Mouse (Mus musculus): ENCODE results near the gene Abca12. TPM values are rescaled to one million over a fixed set of nuclear protein-coding genes. Genes with fewer than 3 reads are reported as not detected.

The Abca12 gene
- polyA plus RNA-seq, 1 experiment from 2014 or later, result 0.09 TPM

DNA sequence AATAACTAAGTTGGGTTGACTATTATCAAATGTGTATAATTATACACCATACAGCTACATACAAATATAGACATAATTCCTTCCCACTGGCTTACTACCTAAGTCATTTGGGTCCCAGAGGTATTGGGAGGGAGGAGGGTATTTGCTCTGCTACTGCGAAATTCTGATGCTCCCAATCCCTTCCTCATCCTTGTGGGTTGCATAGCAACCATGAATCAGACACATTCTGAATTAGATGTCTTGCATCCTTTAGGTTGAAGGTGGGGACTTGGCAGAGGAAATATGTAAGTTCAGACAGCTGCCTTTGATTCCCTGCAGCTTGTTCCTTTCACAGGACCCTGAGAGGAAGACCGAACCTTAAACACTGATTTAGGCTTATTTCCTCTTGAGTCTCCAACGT is 108.5 kb downstream of the Abca12 start:
- Histone ChIP-seq H3K4me2 (ENCODE audit: low read depth, low read length) (no peak overlapping the region), H3K4me3 (ENCODE audit: low read length) (no peak overlapping the region), H3K9me3 (replicated peaks; ENCODE audit: control insufficient read depth, low read length) (no peaks in the 10 kb centered on the region), H3K27ac (ENCODE audit: low read length) (no peak overlapping the region), H3K4me1 (ENCODE audit: control insufficient read depth, insufficient read depth, low read length) (peaks cover 16% of the 10 kb centered on the region), H3K27me3 (ENCODE audit: control insufficient read depth, insufficient read depth, low read length) (no peaks in the 10 kb centered on the region), H3K9ac (ENCODE audit: low read length) (no peak overlapping the region), H3K36me3 (ENCODE audit: control insufficient read depth, insufficient read depth) (no peaks in the 10 kb centered on the region)
- 49% methylated on average over 3 of the region's 3 CpGs for WGBS
- no peak for ATAC-seq (replicated peaks; ENCODE audit: extremely low read depth, insufficient read depth, low FRiP score)

DNA sequence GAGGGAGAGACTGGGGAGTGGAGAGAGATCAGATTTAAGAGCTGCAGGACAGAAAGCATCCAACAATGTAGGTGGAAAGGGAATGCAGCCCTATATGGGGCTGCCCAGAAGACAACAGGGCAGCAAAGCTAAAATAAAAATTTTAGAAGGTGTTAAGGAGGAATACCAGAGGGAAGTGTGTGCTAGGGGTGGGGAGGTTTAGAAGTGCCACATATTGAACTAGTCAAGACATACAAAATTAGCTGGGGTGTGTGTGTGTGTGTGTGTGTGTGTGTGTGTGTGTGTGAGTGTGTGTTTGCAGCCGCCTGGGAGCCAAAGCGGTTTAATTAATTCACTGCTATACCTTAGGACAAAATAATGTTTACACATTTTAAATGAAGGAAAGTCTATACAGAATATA is 110.1 kb downstream of the Abca12 start:
- Histone ChIP-seq H3K27me3 (ENCODE audit: control insufficient read depth, insufficient read depth, low read length) (no peaks in the 10 kb centered on the region), H3K4me2 (ENCODE audit: low read depth, low read length) (no peak overlapping the region), H3K4me3 (ENCODE audit: low read length) (no peak overlapping the region), H3K4me1 (ENCODE audit: control insufficient read depth, insufficient read depth, low read length) (peaks cover 16% of the 10 kb centered on the region), H3K36me3 (ENCODE audit: control insufficient read depth, insufficient read depth) (no peaks in the 10 kb centered on the region), H3K9me3 (replicated peaks; ENCODE audit: control insufficient read depth, low read length) (no peaks in the 10 kb centered on the region), H3K9ac (ENCODE audit: low read length) (no peak overlapping the region), H3K27ac (ENCODE audit: low read length) (no peak overlapping the region)
- 83% methylated on average over 2 of the region's 2 CpGs for WGBS
- ATAC-seq (replicated peaks; ENCODE audit: extremely low read depth, insufficient read depth, low FRiP score), result no peak

DNA sequence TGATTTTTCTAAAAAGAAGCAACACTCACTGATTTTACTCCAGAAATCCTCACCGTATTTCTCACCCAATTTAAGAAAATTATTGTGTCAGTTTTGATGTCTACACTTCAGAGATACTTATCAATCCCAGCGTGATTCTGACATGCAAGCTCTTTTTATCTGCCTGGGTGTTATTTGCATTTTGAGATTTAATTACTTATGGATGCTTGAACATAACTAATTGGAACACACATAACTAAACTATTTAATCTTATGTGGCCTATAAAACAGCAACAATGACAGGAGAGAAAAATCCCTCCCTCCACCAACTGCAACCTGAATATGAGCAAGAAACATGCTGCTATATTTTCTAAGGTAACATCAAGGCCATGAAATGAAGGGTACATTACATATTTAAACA is 117.7 kb downstream of the Abca12 start:
- no peak overlapping the region for H3K4me2 ChIP-seq (ENCODE audit: low read depth, low read length)
- no peaks in the 10 kb centered on the region for H3K36me3 ChIP-seq (ENCODE audit: control insufficient read depth, insufficient read depth)
- 58% methylated on average over 2 of the region's 2 CpGs for WGBS
- no peaks in the 10 kb centered on the region for H3K9me3 ChIP-seq (replicated peaks; ENCODE audit: control insufficient read depth, low read length)
- no peak for ATAC-seq (replicated peaks; ENCODE audit: extremely low read depth, insufficient read depth, low FRiP score)
- H3K9ac ChIP-seq (ENCODE audit: low read length), result no peak overlapping the region
- no peak overlapping the region for H3K4me3 ChIP-seq (ENCODE audit: low read length)
- H3K27ac ChIP-seq (ENCODE audit: low read length), result no peak overlapping the region
- no peaks in the 10 kb centered on the region for H3K27me3 ChIP-seq (ENCODE audit: control insufficient read depth, insufficient read depth, low read length)
- no peaks in the 10 kb centered on the region for H3K4me1 ChIP-seq (ENCODE audit: control insufficient read depth, insufficient read depth, low read length)

DNA sequence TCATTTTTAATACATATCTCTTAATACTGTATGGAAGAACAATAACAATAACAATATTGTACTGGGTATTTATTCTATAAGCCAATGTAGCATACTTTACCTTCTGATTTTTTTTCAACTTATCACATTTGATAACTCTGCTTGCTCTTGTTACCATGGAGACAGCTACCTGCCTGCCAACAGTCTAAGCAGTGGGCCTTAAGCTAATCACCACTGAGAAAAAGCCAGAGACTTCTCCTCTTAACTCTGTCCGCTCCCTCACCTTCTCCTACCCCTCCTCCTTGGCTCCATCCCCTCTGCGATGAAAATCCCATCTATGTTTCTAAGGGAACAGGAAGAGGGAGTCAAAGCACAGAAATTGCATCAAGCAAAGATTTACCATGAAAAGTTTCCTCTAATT is 118.1 kb downstream of the Abca12 start:
- Histone ChIP-seq H3K36me3 (ENCODE audit: control insufficient read depth, insufficient read depth) (no peaks in the 10 kb centered on the region), H3K4me2 (ENCODE audit: low read depth, low read length) (no peak overlapping the region), H3K9ac (ENCODE audit: low read length) (no peak overlapping the region), H3K9me3 (replicated peaks; ENCODE audit: control insufficient read depth, low read length) (no peaks in the 10 kb centered on the region), H3K4me3 (ENCODE audit: low read length) (no peak overlapping the region), H3K27me3 (ENCODE audit: control insufficient read depth, insufficient read depth, low read length) (no peaks in the 10 kb centered on the region), H3K4me1 (ENCODE audit: control insufficient read depth, insufficient read depth, low read length) (no peaks in the 10 kb centered on the region), H3K27ac (ENCODE audit: low read length) (no peak overlapping the region)
- WGBS, result 60% methylated on average over 2 of the region's 2 CpGs
- ATAC-seq (replicated peaks; ENCODE audit: extremely low read depth, insufficient read depth, low FRiP score), result no peak; the same call in 1 of the 2 replicates

DNA sequence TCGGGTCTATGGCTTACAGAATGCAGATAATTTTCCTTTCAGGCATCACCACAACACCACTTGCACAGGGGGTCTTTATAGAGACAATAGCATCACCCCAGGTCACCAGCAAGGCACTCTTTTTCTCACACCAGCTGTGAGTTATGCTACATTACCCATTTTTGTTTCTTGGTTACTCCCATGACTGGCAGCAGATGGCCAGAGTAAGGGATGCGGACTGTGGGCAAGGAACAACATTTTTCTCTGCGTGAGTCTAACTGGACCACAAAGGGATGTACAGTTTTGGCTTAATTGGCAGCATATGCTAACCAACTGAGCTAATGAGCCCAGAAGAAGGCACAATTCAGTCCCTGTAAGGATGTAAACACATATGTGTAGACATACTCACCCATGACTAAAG is 122.8 kb downstream of the Abca12 start:
- Histone ChIP-seq H3K9ac (ENCODE audit: low read length) (no peak overlapping the region), H3K36me3 (ENCODE audit: control insufficient read depth, insufficient read depth) (no peaks in the 10 kb centered on the region), H3K4me1 (ENCODE audit: control insufficient read depth, insufficient read depth, low read length) (no peaks in the 10 kb centered on the region), H3K4me2 (ENCODE audit: low read depth, low read length) (no peak overlapping the region), H3K27ac (ENCODE audit: low read length) (no peak overlapping the region), H3K27me3 (ENCODE audit: control insufficient read depth, insufficient read depth, low read length) (no peaks in the 10 kb centered on the region), H3K4me3 (ENCODE audit: low read length) (no peak overlapping the region), H3K9me3 (replicated peaks; ENCODE audit: control insufficient read depth, low read length) (no peaks in the 10 kb centered on the region)
- 87% methylated on average over 3 of the region's 3 CpGs for WGBS
- ATAC-seq (replicated peaks; ENCODE audit: extremely low read depth, insufficient read depth, low FRiP score), result no peak

DNA sequence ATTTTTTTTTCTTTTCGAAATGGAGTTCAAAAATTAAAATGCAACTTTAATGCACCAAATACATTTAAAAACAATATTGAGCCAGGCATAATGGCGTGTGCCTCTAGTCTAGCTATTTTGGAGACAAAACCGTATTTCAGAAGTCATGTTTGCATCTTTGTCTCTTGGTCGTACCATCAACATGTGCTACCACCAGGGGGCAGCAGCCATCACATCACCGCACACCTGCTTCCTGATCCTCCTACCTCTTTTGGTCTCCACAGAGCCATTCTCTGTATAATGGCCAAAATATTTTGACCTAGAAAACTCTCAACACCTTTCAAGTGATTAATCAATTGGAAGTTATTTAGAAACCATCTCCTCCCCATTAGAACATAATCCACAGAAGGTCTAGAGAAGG is 125.2 kb downstream of the Abca12 start:
- H3K27ac ChIP-seq (ENCODE audit: low read length), result no peak overlapping the region
- no peaks in the 10 kb centered on the region for H3K36me3 ChIP-seq (ENCODE audit: control insufficient read depth, insufficient read depth)
- no peaks in the 10 kb centered on the region for H3K9me3 ChIP-seq (replicated peaks; ENCODE audit: control insufficient read depth, low read length)
- 22% methylated on average over 5 of the region's 5 CpGs for WGBS
- H3K4me1 ChIP-seq (ENCODE audit: control insufficient read depth, insufficient read depth, low read length), result no peaks in the 10 kb centered on the region
- H3K9ac ChIP-seq (ENCODE audit: low read length), result no peak overlapping the region
- no peak overlapping the region for H3K4me2 ChIP-seq (ENCODE audit: low read depth, low read length)
- no peak overlapping the region for H3K4me3 ChIP-seq (ENCODE audit: low read length)
- ATAC-seq (replicated peaks; ENCODE audit: extremely low read depth, insufficient read depth, low FRiP score), result no peak
- no peaks in the 10 kb centered on the region for H3K27me3 ChIP-seq (ENCODE audit: control insufficient read depth, insufficient read depth, low read length)

DNA sequence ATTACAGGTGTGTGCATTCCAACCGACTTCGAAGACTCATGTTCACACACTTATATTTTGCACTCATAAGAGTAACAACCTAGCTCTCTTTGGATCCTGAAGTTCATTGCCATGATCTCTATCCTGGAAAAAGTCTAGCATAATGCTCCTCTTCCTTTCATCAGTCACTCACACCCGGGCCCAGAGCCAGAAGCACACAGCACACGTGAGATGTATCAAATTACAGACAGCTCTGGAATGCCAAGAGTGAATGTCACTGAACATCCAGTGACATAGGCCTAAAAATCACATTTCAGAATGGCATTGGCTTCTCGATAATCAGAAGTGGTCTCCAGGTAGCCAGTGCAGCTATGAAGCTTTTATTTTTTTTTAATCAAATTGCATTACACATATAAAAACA is 137.8 kb downstream of the Abca12 start:
- no peaks in the 10 kb centered on the region for H3K27me3 ChIP-seq (ENCODE audit: control insufficient read depth, insufficient read depth, low read length)
- H3K9ac ChIP-seq (ENCODE audit: low read length), result no peak overlapping the region
- peak overlapping the region; percentile 31; the same call in 1 of the 2 replicates for H3K27ac ChIP-seq (ENCODE audit: low read length)
- H3K4me2 ChIP-seq (ENCODE audit: low read depth, low read length), result no peak overlapping the region
- WGBS, result 28% methylated on average over 5 of the region's 5 CpGs
- no peaks in the 10 kb centered on the region for H3K36me3 ChIP-seq (ENCODE audit: control insufficient read depth, insufficient read depth)
- no peaks in the 10 kb centered on the region for H3K9me3 ChIP-seq (replicated peaks; ENCODE audit: control insufficient read depth, low read length)
- H3K4me1 ChIP-seq (ENCODE audit: control insufficient read depth, insufficient read depth, low read length), result peaks cover 9% of the 10 kb centered on the region
- ATAC-seq (replicated peaks; ENCODE audit: extremely low read depth, insufficient read depth, low FRiP score), result peak; percentile 83
- no peak overlapping the region for H3K4me3 ChIP-seq (ENCODE audit: low read length)

DNA sequence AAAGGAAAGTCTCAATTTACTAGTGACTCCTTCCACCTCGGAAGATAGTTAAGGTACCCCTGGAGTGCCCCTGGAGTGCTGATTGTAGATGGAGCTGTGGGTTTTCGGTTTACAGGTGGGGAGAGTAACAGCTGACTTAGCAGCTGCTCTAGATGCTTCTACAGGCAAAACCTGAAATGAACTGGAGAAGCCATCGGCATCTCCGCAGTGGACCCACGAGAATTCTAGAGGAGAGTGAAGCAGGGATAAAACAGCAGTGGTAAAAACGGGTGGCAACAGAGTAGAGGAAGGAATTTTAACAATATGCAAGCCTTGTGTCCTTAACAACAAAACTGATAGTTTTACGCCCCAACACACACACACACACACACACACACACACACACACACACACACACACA is 142.2 kb downstream of the Abca12 start:
- 72% methylated on average over 7 of the region's 7 CpGs for WGBS
- ATAC-seq (replicated peaks; ENCODE audit: extremely low read depth, insufficient read depth, low FRiP score), result no peak
- H3K4me2 ChIP-seq (ENCODE audit: low read depth, low read length), result no peak overlapping the region
- peaks cover 10% of the 10 kb centered on the region for H3K4me1 ChIP-seq (ENCODE audit: control insufficient read depth, insufficient read depth, low read length)
- no peak overlapping the region for H3K4me3 ChIP-seq (ENCODE audit: low read length)
- no peaks in the 10 kb centered on the region for H3K9me3 ChIP-seq (replicated peaks; ENCODE audit: control insufficient read depth, low read length)
- H3K27me3 ChIP-seq (ENCODE audit: control insufficient read depth, insufficient read depth, low read length), result no peaks in the 10 kb centered on the region
- H3K27ac ChIP-seq (ENCODE audit: low read length), result no peak overlapping the region
- no peak overlapping the region for H3K9ac ChIP-seq (ENCODE audit: low read length)
- H3K36me3 ChIP-seq (ENCODE audit: control insufficient read depth, insufficient read depth), result no peaks in the 10 kb centered on the region

DNA sequence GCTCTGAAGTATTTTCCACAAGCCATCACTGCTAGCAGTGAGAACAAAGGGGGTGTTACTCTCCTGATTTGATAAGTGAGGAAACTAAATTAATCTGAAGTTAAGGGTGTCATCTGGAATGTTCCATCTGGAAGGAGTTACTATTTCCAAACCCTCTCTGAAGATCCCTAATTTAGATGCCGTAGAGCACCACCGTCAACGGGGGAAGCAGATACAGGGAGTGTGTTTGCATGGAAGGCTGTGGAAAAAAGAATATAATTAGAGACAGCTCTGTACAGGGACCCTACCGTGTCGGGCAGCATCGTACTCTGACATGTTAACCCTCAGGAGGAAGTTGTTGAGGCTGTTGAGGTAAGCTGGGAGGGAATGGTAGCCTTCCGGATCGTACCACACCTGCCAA is 142.6 kb downstream of the Abca12 start:
- 35% methylated on average over 8 of the region's 8 CpGs for WGBS

DNA sequence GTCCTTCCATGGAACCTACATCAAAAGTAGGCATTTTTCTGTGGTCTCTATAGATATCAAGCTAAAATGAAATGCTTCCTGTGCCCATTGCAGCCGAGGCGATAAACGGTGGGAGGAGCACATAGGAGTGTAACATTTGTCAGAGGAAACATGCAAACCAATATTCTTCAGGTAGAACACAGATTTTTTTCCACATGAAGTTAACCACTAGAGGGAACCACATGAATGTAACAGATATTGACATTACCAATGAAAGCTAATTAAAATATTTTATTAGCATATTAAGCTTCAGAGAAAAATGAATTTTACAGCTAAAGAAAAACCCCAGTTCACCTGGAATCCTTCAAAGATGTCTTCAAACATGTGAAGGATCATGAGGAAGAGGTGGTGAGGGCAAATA is 144.6 kb downstream of the Abca12 start:
- Histone ChIP-seq H3K4me2 (ENCODE audit: low read depth, low read length) (no peak overlapping the region), H3K9ac (ENCODE audit: low read length) (no peak overlapping the region), H3K4me1 (ENCODE audit: control insufficient read depth, insufficient read depth, low read length) (peaks cover 2% of the 10 kb centered on the region; the same call in 1 of the 2 replicates), H3K4me3 (ENCODE audit: low read length) (no peak overlapping the region), H3K36me3 (ENCODE audit: control insufficient read depth, insufficient read depth) (no peaks in the 10 kb centered on the region), H3K27me3 (ENCODE audit: control insufficient read depth, insufficient read depth, low read length) (no peaks in the 10 kb centered on the region), H3K27ac (ENCODE audit: low read length) (no peak overlapping the region), H3K9me3 (replicated peaks; ENCODE audit: control insufficient read depth, low read length) (no peaks in the 10 kb centered on the region)
- no peak for ATAC-seq (replicated peaks; ENCODE audit: extremely low read depth, insufficient read depth, low FRiP score)
- 89% methylated on average over 3 of the region's 3 CpGs for WGBS

More for the DNA sequence above, 142.6 kb downstream of the Abca12 start:
- Histone ChIP-seq H3K9me3 (replicated peaks; ENCODE audit: control insufficient read depth, low read length) (no peaks in the 10 kb centered on the region), H3K36me3 (ENCODE audit: control insufficient read depth, insufficient read depth) (no peaks in the 10 kb centered on the region), H3K9ac (ENCODE audit: low read length) (no peak overlapping the region), H3K27ac (ENCODE audit: low read length) (no peak overlapping the region), H3K4me3 (ENCODE audit: low read length) (no peak overlapping the region), H3K27me3 (ENCODE audit: control insufficient read depth, insufficient read depth, low read length) (no peaks in the 10 kb centered on the region), H3K4me1 (ENCODE audit: control insufficient read depth, insufficient read depth, low read length) (peaks cover 7% of the 10 kb centered on the region), H3K4me2 (ENCODE audit: low read depth, low read length) (no peak overlapping the region)
- ATAC-seq (replicated peaks; ENCODE audit: extremely low read depth, insufficient read depth, low FRiP score), result no peak

Measured in heart, embryonic 16.5 days (tissue).